Mouse (Mus musculus) R1 (cell line): ENCODE data around the gene Tsga10.
A peak's percentile ranks its signal among the peaks of the same experiment; 100 is the strongest.

Experiments used
- DNase-seq: peaks from one replicate; pipeline ENCODE4 v3.0.0-alpha.2; 2018; ENCODE audit warnings: low read depth, low spot score

Tsga10 gene

DNA sequence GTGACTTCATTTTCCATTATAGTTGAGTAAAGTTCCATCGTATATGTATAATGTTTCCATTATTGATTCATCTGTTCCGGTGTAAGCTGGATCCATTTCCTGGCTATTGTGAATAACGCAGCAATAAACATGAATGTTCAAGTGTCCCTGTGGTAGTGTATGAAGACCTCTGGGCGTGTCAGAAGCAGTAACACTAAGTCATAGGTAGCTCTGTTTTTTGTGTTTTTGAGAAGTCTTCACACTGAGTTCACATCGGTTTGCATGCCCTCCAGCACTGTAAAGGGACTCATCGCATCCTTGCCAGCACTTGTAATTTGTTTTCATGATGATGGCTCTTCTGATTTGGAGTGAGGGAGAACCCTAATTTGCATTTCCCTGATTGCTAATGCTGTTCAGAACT, at the start of gene Tsga10:
TSS of gene Tsga10 (minus strand) at position 144 of the 400 bp plus-strand sequence.
- DNase-seq, result no peak

DNA sequence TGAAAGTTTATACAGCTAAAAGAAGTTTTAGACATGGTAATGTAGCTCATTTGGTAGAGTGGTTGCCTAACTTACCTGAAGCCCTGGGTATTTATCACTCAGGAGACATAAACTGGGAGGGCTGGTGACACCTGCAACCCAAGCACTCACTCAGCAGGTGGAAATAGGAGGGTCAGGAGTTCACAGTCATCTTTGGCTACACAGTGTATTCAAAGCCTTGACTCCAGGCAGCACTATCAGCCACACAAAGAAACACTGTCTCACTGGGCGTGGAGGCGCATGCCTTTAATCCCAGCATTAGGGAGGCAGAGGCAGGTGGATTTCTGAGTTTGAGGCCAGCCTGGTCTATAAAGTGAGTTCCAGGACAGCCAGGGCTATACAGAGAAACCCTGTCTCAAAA, 46.5 kb upstream of the Tsga10 start:
- DNase-seq, result peak; percentile 51

DNA sequence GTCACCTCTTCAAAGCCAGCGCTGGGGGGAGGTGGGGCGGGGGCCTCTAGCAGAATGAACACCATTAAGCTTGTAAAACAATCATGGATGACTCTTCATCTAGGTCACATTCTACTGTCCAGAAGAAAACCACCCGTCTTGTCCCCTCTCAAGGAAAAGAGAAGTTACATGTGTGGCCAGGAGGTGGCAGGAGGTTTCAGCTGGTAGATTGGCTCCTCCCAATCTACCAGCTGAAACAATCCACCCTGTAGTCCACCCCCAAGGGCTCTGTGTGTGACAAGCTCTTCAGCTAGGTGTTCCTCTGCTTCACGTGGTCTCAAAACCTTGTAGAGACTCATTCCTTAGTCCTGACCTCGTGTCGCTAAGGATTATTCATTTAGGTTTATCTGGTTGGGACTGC, 36.9 kb upstream of the Tsga10 start:
- peak; percentile 64 for DNase-seq

DNA sequence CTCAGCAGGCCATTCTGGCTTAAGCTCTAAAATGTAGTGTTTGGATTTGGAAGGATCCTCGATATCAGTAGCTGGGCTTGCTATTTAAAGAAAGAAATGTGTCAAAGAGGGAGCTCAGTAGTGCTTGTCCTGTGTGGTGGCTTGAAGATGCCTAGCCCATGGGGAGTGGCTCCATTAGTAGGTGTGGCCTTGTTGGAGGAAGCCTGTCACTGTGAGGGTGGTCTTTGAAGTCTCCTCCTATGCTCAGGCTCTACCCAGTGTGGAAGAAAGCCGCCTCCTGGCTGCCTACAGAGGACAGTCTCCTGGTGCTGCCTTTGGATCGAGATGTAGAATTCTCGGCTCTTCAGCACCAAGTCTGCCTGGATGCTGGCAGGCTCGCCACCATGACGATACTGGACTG, 34.1 kb upstream of the Tsga10 start:
- DNase-seq, result peak; percentile 77

DNA sequence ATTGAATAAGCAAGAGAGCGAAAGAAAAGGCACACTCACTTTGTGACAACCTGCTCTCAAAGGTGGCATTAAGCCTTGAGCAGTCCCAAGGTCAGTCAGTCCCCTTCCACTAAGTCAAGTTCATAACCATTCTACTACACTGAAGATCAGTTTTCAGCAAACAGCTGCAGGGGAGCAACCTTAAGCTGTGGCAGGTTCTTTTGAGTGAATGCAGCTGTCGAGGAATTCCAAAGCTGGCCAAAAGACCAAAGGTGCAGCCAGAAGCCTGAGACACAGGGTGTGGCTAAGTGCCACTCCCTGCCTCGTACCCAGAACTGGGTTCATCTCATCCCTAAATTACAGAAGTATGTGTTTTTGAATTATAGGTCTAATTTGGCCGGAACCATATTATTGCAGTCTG, 33.6 kb upstream of the Tsga10 start:
- DNase-seq, result no peak

DNA sequence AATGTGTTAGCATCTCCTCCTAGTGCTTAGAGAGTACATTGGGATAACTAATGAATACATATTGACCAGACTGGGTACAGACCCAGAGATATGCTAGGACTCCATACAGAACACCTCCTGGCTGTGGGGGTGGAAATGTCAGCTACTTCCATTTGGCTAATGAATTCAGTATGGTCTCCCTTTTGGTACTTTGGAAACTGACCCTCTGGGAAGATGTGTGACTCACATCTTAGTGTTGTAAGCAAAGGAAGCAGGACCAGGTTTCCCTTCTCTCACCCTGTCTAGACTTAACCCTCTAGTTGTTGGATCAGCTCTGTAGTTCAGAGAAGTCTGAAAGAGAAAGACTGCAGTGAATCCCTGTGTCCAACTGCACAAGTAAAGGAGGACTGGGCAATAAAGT, 28.4 kb upstream of the Tsga10 start:
- DNase-seq, result no peak

DNA sequence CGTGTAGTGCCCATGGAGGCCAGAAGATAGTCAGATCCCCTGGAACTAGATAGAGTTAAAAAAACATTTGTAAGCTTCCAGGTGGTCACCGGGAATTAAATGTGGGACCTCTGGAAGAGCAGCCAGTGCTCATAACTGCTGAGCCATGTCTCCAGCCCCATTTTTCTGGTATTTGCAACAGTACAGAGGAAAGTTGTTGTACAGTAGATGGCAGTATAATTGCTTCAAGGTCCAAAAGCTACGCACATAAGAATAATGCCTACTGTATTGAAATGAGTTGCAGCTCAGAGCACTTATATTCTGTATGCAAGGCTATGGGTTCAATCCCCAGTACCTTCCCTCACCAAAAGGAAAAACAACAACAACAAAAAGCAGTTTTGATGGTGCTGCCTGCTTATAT, 25.2 kb upstream of the Tsga10 start:
- no peak for DNase-seq

DNA sequence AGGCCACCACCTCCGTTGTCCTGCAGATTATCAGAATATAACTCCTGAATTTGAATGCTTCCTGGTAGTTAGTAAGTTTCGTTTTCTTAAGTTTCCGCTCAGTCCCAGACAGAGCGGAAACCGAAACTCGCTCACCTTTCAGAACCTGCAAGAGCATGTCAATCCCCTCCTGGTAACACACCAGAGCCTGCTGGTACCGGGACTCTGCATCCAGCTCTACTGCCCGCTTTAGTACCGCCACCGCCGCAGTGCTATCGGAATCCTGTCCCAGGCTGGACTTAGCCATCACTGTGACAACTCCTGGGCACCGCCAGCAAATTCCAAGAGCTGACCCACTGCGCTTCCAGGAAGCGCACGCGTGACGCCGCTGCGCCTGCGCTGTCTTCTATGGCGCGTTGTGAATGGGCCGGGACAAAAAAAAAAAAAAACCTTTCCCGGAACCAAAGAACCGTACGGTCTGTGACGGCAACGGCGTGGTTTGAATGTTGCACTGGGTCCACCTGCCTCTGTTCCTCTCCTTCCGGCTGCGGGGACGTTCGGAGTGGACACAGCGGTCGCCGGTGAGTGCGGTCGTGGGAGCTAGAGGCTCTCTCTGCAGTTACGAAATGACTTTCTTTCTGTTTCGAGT, 23.9 kb upstream of the Tsga10 start, which contains the start of the genes Mitd1 and Mrpl30:
TSS of gene Mitd1 (minus strand) at position 387 of the 628 bp plus-strand sequence.
TSS of gene Mrpl30 (plus strand) at position 453 of the 628 bp plus-strand sequence.
- peak; percentile 94 for DNase-seq

DNA sequence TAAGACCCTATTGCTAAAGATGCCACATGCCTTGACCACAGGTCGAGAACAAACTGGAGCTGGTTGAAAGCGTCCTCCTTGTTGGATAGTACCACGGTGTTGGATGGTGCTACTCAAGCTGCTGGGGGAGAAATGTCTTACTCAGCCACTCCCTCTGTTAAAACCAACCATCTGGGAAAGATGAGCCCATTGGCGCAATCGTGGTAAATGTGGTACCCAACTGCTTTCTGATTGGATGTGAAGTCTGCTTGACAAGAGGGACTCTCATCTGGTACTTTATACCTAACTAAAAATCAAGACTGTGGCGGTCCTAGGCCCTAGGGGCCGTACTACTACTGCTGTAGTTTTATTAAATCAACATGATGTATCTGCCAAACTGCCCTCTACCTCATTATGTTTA, 23.0 kb upstream of the Tsga10 start:
- no peak for DNase-seq

DNA sequence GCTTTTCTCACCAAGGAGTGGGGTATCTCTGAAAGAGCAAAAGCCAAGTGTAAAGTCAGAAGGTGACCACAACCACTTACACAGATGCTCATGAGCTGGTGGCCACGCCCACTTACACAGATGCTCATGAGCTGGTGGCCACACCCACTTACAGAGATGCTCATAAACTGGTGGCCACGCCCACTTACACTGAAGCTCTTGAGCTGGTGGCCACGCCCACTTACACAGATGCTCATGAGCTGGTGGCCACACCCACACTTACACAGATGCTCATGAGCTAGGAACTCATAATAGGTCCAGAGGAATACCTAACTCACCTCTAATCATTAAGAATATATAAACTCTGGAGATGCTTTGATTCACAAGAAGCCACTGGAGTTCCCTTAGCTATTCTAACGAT, 18.2 kb upstream of the Tsga10 start:
- DNase-seq, result peak; percentile 91

DNA sequence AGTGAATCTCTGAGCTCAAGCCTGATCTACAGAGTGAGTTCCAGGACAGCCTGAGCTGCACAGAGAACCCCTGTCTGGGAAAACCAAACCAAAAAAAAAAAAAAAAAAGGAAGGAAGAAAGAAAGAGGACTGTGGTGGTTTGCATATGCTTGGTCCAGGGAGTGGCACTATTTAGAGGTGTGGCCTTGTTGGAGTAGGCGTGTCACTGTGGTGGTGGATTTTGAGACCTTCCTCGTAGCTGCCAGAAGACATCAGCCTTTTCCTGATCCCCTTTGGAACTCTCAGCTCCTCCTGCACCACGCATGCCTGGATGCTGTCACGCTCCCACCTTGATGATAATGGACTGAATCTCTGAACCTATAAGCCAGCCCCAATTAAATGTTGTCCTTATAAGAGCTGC, 17.2 kb upstream of the Tsga10 start:
- peak; percentile 66 for DNase-seq

DNA sequence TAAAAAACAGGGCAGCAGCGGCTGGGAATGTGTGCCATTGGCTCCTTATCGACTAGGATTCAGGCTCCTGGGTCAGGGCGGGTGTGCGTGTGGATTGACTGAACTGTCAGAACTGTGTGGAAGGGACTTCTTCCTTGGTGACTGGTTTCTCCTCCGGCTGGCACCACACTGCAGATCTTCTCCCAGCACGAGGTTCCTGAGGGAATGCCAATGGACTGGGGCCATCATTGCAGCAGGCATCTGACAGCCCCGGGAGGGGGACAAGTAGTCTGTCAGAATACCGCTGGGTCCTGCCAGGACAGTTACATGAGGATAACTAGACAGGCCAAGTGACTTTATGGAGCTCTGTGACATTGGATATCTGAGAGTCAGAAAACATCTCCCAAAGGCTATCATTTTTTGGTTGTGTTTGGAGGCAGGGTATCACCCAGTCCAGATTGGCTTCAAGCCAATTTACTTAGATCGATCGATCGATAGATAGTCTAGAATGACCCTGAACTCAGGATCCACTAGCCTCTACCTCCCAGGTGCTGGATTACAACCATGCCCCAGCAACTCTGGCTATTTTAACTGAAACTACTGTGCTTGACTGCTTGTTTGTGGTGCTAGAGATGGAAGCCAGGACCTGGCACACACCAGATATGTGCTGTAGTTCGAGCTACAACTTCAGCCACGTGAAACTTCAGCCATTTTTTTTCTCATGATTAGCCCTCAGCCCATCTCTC, 11.7 kb upstream of the Tsga10 start:
- DNase-seq, result no peak

DNA sequence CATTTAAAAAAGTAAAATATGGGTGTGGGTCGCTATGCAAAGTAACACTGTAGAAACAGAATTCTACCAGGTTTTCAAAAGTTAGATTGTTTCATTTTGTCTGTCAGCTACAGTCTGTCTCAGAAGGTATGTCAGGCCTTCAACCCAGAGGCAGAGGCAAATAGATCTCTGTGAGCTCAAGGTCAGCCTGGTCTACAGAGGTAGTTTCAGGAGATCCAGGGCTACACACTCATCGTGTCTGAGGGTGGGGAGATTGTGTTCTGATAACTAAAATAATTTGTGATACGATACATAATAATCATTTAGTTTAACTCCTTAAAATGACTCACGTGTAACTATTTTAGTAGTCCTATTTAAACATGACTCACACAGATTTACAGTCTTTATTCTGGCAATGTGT, 6.9 kb upstream of the Tsga10 start:
- no peak for DNase-seq

DNA sequence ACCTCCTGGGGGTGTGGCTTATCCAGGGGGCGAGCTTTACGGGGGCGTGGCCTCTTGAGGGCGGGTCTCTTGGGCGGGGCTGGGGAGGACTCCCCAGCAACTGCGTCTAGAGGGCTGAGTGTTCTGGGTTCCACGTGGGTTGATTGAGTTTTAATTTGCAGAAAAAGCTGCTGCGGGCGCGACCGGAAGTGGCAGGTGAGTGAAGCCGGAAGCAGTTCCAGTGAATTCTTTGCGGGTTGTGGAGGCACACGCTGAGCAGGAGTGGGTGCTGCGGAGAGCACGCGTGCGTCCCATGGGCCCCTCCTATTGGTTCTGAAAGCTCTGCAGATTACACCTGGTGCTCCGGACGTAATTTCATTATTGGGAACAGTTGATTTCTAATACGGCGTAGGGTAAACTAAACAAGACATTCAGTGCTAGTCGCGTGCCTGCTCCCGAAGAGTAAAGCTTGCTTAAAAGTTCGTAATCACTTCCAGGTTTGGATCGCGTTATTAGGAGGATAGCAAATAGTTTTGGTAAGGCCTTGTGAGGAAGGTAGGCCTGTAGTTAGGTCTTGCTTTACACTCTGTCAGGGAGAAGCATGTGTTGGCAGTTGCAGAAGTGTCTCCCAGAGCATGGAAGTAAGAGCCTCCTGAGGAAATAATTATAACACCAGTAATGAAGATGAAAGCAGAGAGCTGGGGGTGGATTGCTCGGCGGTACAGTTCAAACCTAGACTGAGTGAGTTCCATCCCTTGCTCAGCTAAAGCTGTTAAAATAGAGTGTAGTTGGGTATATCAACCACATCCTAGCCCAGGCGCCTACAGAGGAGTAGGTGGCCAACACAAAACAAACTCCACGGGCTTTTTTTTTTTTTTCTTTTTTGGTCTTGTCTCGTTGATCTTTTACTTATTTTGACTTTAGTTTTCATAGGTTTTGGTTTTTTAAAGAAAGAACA, 6.2 kb upstream of the Tsga10 start:
- DNase-seq, result peak; percentile 95

DNA sequence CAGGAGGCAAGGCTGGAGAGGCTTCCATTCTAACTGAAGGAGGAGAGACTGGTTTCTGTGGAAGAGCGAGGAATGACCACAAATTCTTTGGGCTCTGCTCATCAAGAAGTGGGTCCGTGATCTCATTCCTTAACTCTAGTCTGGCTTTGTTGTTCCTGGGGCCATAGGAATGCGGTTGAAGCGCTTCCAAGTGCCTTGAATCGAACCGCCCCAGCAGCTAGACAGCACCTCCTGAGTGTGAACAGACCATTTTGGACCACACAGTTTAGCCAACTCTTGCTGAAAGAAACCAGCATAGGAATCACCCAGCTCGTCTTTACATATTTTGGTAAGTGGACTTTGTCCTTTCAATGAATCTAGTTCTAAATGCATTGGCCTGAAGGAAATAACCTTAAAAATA, 5.5 kb upstream of the Tsga10 start, which contains the start of gene Lipt1:
TSS of gene Lipt1 (plus strand) at position 35 of the 400 bp plus-strand sequence.
- DNase-seq, result peak; percentile 65

DNA sequence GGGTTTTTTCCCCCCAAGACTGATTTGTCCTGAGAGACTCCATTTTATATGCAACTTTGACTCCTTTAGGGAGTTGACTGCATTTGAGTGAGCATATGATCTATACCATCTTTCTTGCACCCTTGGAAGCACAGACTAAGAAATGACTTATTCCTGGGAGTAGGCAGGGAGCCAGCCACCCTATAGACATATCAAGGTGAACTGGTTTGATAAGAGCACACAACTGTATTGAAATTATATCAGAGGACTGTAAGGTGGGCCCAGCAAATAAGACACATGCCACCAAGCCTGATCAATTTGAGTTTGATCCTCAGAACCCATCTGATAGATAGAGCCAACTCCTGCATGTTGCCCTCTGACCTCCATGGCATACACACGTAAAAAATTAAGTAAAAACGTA, 3.1 kb upstream of the Tsga10 start:
- DNase-seq, result no peak

DNA sequence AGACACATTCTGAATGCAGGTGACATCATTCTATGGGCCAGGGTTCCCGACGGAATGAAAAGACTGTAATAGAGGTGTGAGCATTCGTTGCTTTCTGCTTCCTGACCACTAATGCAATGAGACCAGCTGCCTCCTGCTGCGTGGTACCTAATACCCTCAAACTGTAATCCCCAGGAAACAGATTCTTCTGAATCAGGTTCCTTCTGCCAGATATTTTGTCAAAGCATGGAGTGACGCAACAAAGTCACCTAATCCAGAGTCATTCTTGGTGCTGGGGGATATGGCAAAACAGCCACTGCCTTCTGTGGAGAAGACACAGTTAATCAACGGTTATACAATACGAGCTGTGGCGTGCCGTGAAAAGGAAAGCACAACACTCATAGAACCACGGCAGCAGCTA, 2.4 kb upstream of the Tsga10 start:
- DNase-seq, result no peak

DNA sequence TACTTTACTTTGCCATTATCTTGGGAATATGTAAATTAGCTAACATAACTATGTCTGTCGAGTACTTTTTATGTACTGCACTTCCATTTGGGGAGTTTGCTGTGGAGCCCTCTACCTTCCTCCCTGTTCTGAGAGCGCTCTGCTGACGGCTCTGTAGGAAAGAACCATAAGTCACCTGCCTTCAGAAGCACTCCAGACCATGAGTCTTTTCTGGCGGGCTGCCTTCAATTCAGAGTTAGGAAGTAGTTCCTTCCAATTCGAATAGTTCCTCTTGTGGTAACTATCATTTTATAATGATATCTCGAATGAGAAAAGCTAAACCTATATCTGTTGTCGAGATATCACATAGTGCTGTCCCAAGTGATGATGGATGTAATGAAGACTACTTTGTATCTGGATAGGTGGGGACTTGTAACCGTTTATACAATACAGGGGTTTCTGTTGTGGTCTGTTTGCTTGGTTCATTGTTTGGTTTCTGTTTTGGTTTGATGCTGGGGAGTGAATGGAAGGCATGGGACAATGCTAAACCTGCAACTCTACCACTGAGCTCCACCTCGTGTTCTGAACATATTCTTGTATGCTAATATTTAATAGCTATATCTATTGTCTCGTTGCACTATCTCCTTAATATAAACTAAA, 1.6 kb upstream of the Tsga10 start:
- DNase-seq, result no peak

DNA sequence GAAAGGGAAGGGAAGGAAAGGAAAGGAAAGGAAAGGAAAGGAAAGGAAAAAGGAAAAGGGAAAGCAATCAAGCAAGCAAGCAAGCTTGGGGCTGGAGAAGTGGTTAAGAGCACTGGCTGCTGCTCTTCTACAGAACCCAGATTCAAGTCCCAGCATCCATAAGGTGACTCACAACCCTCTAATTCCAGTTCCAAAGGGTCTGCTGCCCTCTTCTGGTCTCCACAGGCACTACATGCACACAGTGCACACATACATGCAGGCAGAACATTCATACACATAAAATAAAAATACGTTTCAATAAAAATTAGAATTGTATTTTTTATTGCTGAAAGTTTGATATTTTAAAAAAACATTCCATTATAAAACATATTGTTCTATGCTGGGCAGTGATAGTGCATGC, 827 bp upstream of the Tsga10 start:
- DNase-seq, result peak; percentile 80

DNA sequence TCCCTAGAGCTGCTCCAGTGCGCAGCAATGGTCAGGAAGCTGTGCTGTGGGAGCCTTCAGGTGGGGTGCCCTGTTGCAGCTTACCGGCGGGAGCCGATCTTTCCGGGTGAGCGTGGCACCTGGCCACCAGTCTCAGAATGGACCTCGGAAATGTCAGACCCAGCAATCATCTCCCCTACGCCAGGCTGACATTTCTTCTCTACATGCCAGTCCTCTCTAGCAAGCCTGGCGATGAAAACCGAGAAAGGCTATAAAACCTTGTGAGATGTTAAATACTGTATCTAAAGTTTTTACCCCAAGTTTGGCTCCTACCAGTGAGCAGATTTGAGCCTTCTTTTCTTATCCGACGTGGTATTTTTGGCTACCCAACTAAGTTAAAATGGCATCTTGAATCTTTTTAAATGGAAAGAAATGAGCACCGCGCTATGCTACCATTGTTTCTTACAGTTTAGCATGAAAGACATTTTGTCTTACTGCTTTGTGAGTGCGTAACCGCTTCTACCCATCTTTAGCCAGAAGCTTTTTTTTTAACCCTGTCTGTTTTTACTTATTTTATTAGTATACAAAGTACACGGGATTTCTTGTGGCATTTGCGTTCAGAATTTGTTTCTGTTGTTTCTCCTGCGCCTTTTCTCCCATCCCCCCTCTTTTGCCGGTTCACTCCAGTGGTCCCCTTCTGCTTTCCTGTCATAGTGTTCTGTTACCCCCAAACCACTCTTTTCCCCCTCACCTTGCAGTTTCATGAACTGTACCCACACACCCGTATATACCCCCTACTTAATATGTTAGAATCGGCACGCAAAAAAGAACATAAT, 621 bp downstream of the Tsga10 start:
- DNase-seq, result no peak
